Mouse (Mus musculus): ENCODE results near the gene Tmem189. TPM values are rescaled to one million over a fixed set of nuclear protein-coding genes. Genes with fewer than 3 reads are reported as not detected.

Gene Tmem189
- polyA plus RNA-seq, 1 experiment from 2014 or later = 35.5 TPM

DNA sequence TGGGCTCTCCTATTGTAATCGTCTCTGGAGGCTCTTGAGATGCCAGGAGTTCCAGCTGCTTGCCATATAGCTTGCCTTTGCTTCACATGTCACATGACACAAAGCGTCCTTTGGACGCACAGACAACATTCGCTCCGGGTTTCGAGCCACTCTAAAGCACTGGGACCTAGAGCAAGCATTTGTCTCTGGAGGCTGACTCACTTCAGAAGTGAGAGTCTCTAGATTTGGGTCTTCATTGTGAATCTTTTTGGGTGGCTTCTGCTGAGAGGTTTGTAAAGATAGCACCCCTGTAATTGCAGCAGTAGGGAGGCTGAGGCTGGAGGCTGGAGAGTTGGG lies 56.1 kb downstream of the Tmem189 start:
- no peak for ATAC-seq (ENCODE audit: insufficient number of reproducible peaks, low FRiP score, low TSS enrichment, low read depth)
- Histone ChIP-seq H3K9me3 (ENCODE audit: control insufficient read depth, low read length) (no peaks in the 10 kb centered on the region), H3K4me1 (ENCODE audit: control insufficient read depth, insufficient read depth, low read length) (peaks cover 12% of the 10 kb centered on the region), H3K4me3 (ENCODE audit: low read depth, low read length) (no peak overlapping the region), H3K4me2 (ENCODE audit: low read depth, severe bottlenecking) (no peak overlapping the region), H3K27ac (replicated peaks; ENCODE audit: low read depth, low read length) (no peak overlapping the region), H3K27me3 (ENCODE audit: control insufficient read depth, insufficient read depth, low read length) (no peaks in the 10 kb centered on the region), H3K9ac (ENCODE audit: low read length) (no peak overlapping the region), H3K36me3 (ENCODE audit: control insufficient read depth, insufficient read depth, low read length) (no peaks in the 10 kb centered on the region)
- WGBS = 94% methylated on average over 6 of the region's 6 CpGs
- no peak for DNase-seq (ENCODE audit: low spot score)

DNA sequence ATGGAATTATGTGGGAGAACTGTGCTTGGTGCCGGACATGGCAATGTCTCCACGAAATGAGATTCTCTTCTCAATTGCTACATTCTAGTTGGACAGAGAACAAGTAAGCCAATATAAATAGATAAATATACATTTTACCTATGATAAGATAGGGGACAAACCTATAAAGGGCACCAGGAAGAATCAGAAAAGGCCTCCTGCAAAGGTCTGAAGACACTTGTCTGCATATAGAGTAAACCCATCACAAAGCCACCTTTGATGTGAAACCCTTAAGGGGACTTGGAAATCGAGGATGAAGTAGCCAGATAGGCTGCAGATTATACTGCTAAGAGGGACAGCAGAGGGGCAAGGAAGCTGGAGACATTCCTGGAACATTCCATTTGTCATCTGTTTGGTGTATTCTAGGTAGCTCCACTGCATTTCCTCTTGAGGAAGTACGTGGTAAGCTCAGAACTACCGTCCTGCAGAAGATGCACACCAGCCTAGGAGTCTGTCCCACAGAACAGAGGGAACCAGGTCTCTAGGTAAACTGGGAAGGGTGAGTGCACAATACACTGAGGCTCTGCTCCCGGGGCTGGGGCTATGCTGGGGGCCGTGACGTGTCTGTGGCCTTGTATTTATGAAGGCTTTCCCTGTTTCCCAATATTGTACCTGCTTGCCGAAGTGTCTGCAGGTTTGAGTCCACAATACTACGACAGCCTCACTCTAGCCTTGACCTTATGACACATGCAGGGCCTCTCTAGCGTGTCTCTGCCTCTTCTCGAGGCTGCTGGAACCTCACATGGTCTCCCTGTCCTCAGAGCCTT lies 56.7 kb downstream of the Tmem189 start:
- no peaks in the 10 kb centered on the region; the same call in 1 of the 2 replicates for H3K9me3 ChIP-seq (ENCODE audit: control insufficient read depth, low read length)
- H3K9ac ChIP-seq (ENCODE audit: low read length) = no peak overlapping the region
- no peak for ATAC-seq (ENCODE audit: insufficient number of reproducible peaks, low FRiP score, low TSS enrichment, low read depth)
- no peaks in the 10 kb centered on the region for H3K27me3 ChIP-seq (ENCODE audit: control insufficient read depth, insufficient read depth, low read length)
- peaks cover 12% of the 10 kb centered on the region for H3K4me1 ChIP-seq (ENCODE audit: control insufficient read depth, insufficient read depth, low read length)
- no peak for DNase-seq (ENCODE audit: low spot score)
- WGBS = 79% methylated on average over 12 of the region's 12 CpGs
- H3K27ac ChIP-seq (replicated peaks; ENCODE audit: low read depth, low read length) = peak overlapping the region; percentile 60; the same call in 1 of the 2 replicates
- peak overlapping the region; percentile 53; the same call in 1 of the 2 replicates for H3K4me2 ChIP-seq (ENCODE audit: low read depth, severe bottlenecking)
- no peaks in the 10 kb centered on the region for H3K36me3 ChIP-seq (ENCODE audit: control insufficient read depth, insufficient read depth, low read length)
- H3K4me3 ChIP-seq (ENCODE audit: low read depth, low read length) = no peak overlapping the region

- 1% methylated on average over 73 of the region's 87 CpGs for WGBS
- Histone ChIP-seq H3K4me3 (ENCODE audit: low read depth, low read length) (peak within 1 kb of the TSS; percentile 98), H3K27me3 (ENCODE audit: control insufficient read depth, insufficient read depth, low read length) (no peaks in the 10 kb centered on the region), H3K9me3 (ENCODE audit: control insufficient read depth, low read length) (no peaks in the 10 kb centered on the region; the same call in 1 of the 2 replicates), H3K4me2 (ENCODE audit: low read depth, severe bottlenecking) (peak within 1 kb of the TSS; percentile 75), H3K4me1 (ENCODE audit: control insufficient read depth, insufficient read depth, low read length) (peaks cover 12% of the 10 kb centered on the region), H3K27ac (replicated peaks; ENCODE audit: low read depth, low read length) (peak within 1 kb of the TSS; percentile 74), H3K36me3 (ENCODE audit: control insufficient read depth, insufficient read depth, low read length) (peaks cover 5% of the 10 kb centered on the region), H3K9ac (ENCODE audit: low read length) (peak within 1 kb of the TSS; percentile 88)
- ATAC-seq (ENCODE audit: insufficient number of reproducible peaks, low FRiP score, low TSS enrichment, low read depth) (peak; percentile 76), DNase-seq (ENCODE audit: low spot score) (peak; percentile 99)
Observed at GRCm38 (mm10) chr2:167631591-167632448, 57.8 kb downstream of the Tmem189 start, which contains the start of gene Ube2v1. Gene Ube2v1 (minus strand): TSS chr2:167632095.

DNA sequence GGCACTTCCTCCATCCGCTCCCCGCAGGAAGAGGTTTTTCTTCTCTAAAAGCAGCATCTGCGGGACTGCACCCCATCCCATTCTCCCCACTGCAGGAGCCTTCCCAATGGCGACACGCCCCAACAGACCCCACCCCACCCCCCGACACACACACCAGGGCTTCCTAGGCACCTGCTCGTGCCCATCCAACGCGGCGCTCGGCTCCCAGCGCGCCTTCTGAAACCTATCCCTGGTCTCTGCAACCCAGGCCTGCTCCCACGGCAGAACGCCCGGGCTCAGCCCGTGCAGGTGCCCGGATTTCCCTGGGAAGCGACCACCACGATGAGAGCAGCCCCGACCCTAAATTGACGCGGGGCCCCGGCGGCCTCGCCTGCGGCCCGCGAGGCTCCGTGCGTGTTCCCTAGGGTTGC lies 58.4 kb downstream of the Tmem189 start:
- ATAC-seq (ENCODE audit: insufficient number of reproducible peaks, low FRiP score, low TSS enrichment, low read depth) = no peak
- H3K36me3 ChIP-seq (ENCODE audit: control insufficient read depth, insufficient read depth, low read length) = peaks cover 5% of the 10 kb centered on the region
- no peak for DNase-seq (ENCODE audit: low spot score)
- peak overlapping the region; percentile 98 for H3K4me3 ChIP-seq (ENCODE audit: low read depth, low read length)
- no peaks in the 10 kb centered on the region; the same call in 1 of the 2 replicates for H3K9me3 ChIP-seq (ENCODE audit: control insufficient read depth, low read length)
- peak overlapping the region; percentile 74 for H3K27ac ChIP-seq (replicated peaks; ENCODE audit: low read depth, low read length)
- no peaks in the 10 kb centered on the region for H3K27me3 ChIP-seq (ENCODE audit: control insufficient read depth, insufficient read depth, low read length)
- peak overlapping the region; percentile 88 for H3K9ac ChIP-seq (ENCODE audit: low read length)
- peaks cover 12% of the 10 kb centered on the region for H3K4me1 ChIP-seq (ENCODE audit: control insufficient read depth, insufficient read depth, low read length)
- H3K4me2 ChIP-seq (ENCODE audit: low read depth, severe bottlenecking) = peak overlapping the region; percentile 75
- WGBS = under 1% methylated on average over 31 of the region's 31 CpGs

DNA sequence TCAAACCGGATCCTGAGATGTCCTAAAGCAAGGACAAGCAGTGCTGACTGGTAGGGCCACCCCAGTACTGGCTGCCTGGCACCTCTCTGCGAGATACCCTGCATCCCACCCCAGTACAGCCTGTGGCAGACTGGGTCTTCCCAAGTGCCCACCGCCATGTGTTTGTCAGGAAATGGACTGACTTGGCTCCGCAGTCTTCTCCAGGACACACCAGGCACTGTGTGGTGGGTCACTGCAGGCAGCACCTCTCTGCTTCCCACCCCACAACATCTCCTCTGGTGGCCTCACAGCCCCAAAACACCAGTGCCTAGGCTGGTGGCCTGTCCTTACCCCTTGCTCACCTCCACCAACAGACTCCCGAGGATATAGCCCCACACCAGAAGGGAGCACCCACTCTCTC lies 59.2 kb downstream of the Tmem189 start:
- no peaks in the 10 kb centered on the region for H3K27me3 ChIP-seq (ENCODE audit: control insufficient read depth, insufficient read depth, low read length)
- DNase-seq (ENCODE audit: low spot score) (no peak), ATAC-seq (ENCODE audit: insufficient number of reproducible peaks, low FRiP score, low TSS enrichment, low read depth) (no peak)
- H3K36me3 ChIP-seq (ENCODE audit: control insufficient read depth, insufficient read depth, low read length) = peaks cover 5% of the 10 kb centered on the region
- no peaks in the 10 kb centered on the region; the same call in 1 of the 2 replicates for H3K9me3 ChIP-seq (ENCODE audit: control insufficient read depth, low read length)
- H3K9ac ChIP-seq (ENCODE audit: low read length) = peak overlapping the region; percentile 88
- H3K4me3 ChIP-seq (ENCODE audit: low read depth, low read length) = peak overlapping the region; percentile 98
- H3K4me2 ChIP-seq (ENCODE audit: low read depth, severe bottlenecking) = peak overlapping the region; percentile 75
- 73% methylated on average over 5 of the region's 5 CpGs for WGBS
- 0 out of 2 replicates have a peak overlapping the region, but pooled peaks have one; percentile 3 for H3K27ac ChIP-seq (replicated peaks; ENCODE audit: low read depth, low read length)
- peaks cover 12% of the 10 kb centered on the region for H3K4me1 ChIP-seq (ENCODE audit: control insufficient read depth, insufficient read depth, low read length)

DNA sequence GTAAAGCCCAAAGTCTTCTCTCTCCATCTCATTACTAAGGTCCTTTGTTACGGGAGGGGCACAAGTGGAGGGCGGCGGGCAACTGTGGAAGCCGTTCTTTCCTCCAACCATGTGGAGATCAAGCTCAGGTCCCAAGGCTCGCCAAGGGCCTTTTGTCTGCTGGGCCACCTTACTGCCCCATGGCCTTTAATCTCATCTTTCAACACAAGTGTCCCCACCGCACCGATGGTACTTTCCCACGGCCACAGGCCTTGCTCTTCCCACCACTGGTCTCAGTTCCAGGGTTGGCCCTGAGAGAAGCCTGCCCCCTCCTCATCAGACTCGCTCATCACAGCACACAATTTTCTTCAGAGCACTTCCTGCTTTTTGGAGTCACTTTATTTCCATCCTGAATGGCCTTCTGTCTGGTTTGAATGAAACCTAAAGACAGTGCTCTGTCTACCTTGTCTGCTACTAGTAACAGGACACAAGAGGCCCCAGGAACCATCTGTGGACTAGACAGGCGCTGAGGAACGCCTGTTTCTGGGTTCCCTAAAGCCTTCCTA lies 59.9 kb downstream of the Tmem189 start:
- 83% methylated on average over 11 of the region's 11 CpGs for WGBS
- H3K27me3 ChIP-seq (ENCODE audit: control insufficient read depth, insufficient read depth, low read length) = no peaks in the 10 kb centered on the region
- H3K27ac ChIP-seq (replicated peaks; ENCODE audit: low read depth, low read length) = 0 out of 2 replicates have a peak overlapping the region, but pooled peaks have one; percentile 3
- peaks cover 5% of the 10 kb centered on the region for H3K36me3 ChIP-seq (ENCODE audit: control insufficient read depth, insufficient read depth, low read length)
- no peaks in the 10 kb centered on the region; the same call in 1 of the 2 replicates for H3K9me3 ChIP-seq (ENCODE audit: control insufficient read depth, low read length)
- DNase-seq (ENCODE audit: low spot score) = no peak
- H3K4me2 ChIP-seq (ENCODE audit: low read depth, severe bottlenecking) = peak overlapping the region; percentile 75; the same call in 1 of the 2 replicates
- H3K4me3 ChIP-seq (ENCODE audit: low read depth, low read length) = 0 out of 2 replicates have a peak overlapping the region, but pooled peaks have one; percentile 98
- H3K9ac ChIP-seq (ENCODE audit: low read length) = no peak overlapping the region; the same call in 1 of the 2 replicates
- no peak for ATAC-seq (ENCODE audit: insufficient number of reproducible peaks, low FRiP score, low TSS enrichment, low read depth)
- peaks cover 12% of the 10 kb centered on the region for H3K4me1 ChIP-seq (ENCODE audit: control insufficient read depth, insufficient read depth, low read length)

- Histone ChIP-seq H3K4me1 (ENCODE audit: control insufficient read depth, insufficient read depth, low read length) (peaks cover 12% of the 10 kb centered on the region), H3K9ac (ENCODE audit: low read length) (no peak overlapping the region), H3K27me3 (ENCODE audit: control insufficient read depth, insufficient read depth, low read length) (no peaks in the 10 kb centered on the region), H3K4me3 (ENCODE audit: low read depth, low read length) (no peak overlapping the region), H3K36me3 (ENCODE audit: control insufficient read depth, insufficient read depth, low read length) (peaks cover 5% of the 10 kb centered on the region), H3K4me2 (ENCODE audit: low read depth, severe bottlenecking) (no peak overlapping the region), H3K9me3 (ENCODE audit: control insufficient read depth, low read length) (no peaks in the 10 kb centered on the region; the same call in 1 of the 2 replicates), H3K27ac (replicated peaks; ENCODE audit: low read depth, low read length) (no peak overlapping the region)
- 76% methylated on average over 4 of the region's 4 CpGs for WGBS
- ATAC-seq (ENCODE audit: insufficient number of reproducible peaks, low FRiP score, low TSS enrichment, low read depth) (no peak), DNase-seq (ENCODE audit: low spot score) (no peak)
Observed at GRCm38 (mm10) chr2:167628872-167629271, 60.8 kb downstream of the Tmem189 start.

- H3K36me3 ChIP-seq (ENCODE audit: control insufficient read depth, insufficient read depth, low read length) = peaks cover 5% of the 10 kb centered on the region
- H3K4me2 ChIP-seq (ENCODE audit: low read depth, severe bottlenecking) = no peak overlapping the region
- no peak overlapping the region for H3K4me3 ChIP-seq (ENCODE audit: low read depth, low read length)
- WGBS = 90% methylated on average over 7 of the region's 7 CpGs
- peaks cover 8% of the 10 kb centered on the region for H3K4me1 ChIP-seq (ENCODE audit: control insufficient read depth, insufficient read depth, low read length)
- H3K27ac ChIP-seq (replicated peaks; ENCODE audit: low read depth, low read length) = no peak overlapping the region
- H3K27me3 ChIP-seq (ENCODE audit: control insufficient read depth, insufficient read depth, low read length) = no peaks in the 10 kb centered on the region
- DNase-seq (ENCODE audit: low spot score) = no peak
- H3K9ac ChIP-seq (ENCODE audit: low read length) = no peak overlapping the region
- ATAC-seq (ENCODE audit: insufficient number of reproducible peaks, low FRiP score, low TSS enrichment, low read depth) = no peak
- no peaks in the 10 kb centered on the region; the same call in 1 of the 2 replicates for H3K9me3 ChIP-seq (ENCODE audit: control insufficient read depth, low read length)
Observed at GRCm38 (mm10) chr2:167627019-167627418, 62.6 kb downstream of the Tmem189 start.
